Mouse (Mus musculus) heart, embryonic 11.5 days (tissue): ENCODE data around the gene 4930562C15Rik. TPM values are rescaled to one million over a fixed set of nuclear protein-coding genes. Genes with fewer than 3 reads are reported as not detected.

ENCODE experiments used
- ATAC-seq: fragments of 200-750 bp; cut with Nextera tagmentation; replicated peaks from 2 replicates; pipeline ENCODE4 v1.8.0; 2017; ENCODE audit warnings: moderate library complexity; ENCODE audit not compliant: insufficient number of reproducible peaks, low FRiP score, low TSS enrichment
- H3K27ac ChIP-seq: fragments of 300-500 bp; sonication (generic); 2 replicates; pipeline ENCODE4 v1.5.1; 2014; ENCODE audit warnings: mild to moderate bottlenecking, low read depth, low read length
- H3K27me3 ChIP-seq: fragments of 300-500 bp; sonication (generic); 2 replicates; pipeline ENCODE4 v1.6.1; 2014; ENCODE audit warnings: mild to moderate bottlenecking, low read length, mixed read lengths; ENCODE audit not compliant: control insufficient read depth, insufficient read depth
- H3K36me3 ChIP-seq: fragments of 300-500 bp; sonication (generic); 2 replicates; pipeline ENCODE4 v1.6.1; 2014; ENCODE audit warnings: mild to moderate bottlenecking, low read length, moderate library complexity, mixed read lengths; ENCODE audit not compliant: control insufficient read depth, insufficient read depth
- H3K4me1 ChIP-seq: fragments of 300-500 bp; sonication (generic); 2 replicates; pipeline ENCODE4 v1.6.1; 2014; ENCODE audit warnings: low read length; ENCODE audit not compliant: control insufficient read depth, insufficient read depth
- H3K4me2 ChIP-seq: fragments of 300-500 bp; sonication (generic); 2 replicates; pipeline ENCODE4 v1.6.1; 2014; ENCODE audit warnings: mild to moderate bottlenecking, moderate library complexity
- H3K4me3 ChIP-seq: fragments of 300-500 bp; sonication (generic); 2 replicates; pipeline ENCODE4 v1.5.1; 2014; ENCODE audit warnings: low read depth, low read length
- H3K9ac ChIP-seq: fragments of 300-500 bp; sonication (generic); 2 replicates; pipeline ENCODE4 v1.6.1; 2014; ENCODE audit warnings: mild to moderate bottlenecking, low read depth, low read length, moderate library complexity
- H3K9me3 ChIP-seq: fragments of 300-500 bp; sonication (generic); replicated peaks from 2 replicates; pipeline ENCODE4 v1.6.1; 2016; ENCODE audit warnings: low read length; ENCODE audit not compliant: control insufficient read depth
- WGBS: fragments of 180-500 bp; shearing (Covaris S2); extraction: QIAGEN DNeasy Blood & Tissue Kit; methylation state at CpG from one replicate; pipeline ENCODE4 v1.1.7; 2014; ENCODE audit not compliant: insufficient replicate concordance; 5-methylcytosine and 5-hydroxymethylcytosine counted together
- polyA plus RNA-seq: library from polyadenylated mRNA; unstranded; fragments of >200 nt; fragmentation: Nextera tagmentation; extraction: Ambion mirVana; gene quantifications from 2 replicates; pipeline ENCODE4 v1.2.1, GENCODE M21; 2014

4930562C15Rik gene
- polyA plus RNA-seq, 1 experiment from 2014 or later: 0.79 TPM

GRCm38 (mm10) chr16:4880136-4880825 is 45.1 kb downstream of the 4930562C15Rik start, which contains the start of gene Ubald1:
Ubald1 (minus strand) TSS chr16:4880315.
- H3K27me3 ChIP-seq: no peaks in the 10 kb centered on the region
- WGBS: under 1% methylated on average over 48 of the region's 48 CpGs
- H3K36me3 ChIP-seq: peaks cover 2% of the 10 kb centered on the region; the same call in 1 of the 2 replicates
- peak within 1 kb of the TSS; percentile 87 for H3K4me3 ChIP-seq
- H3K27ac ChIP-seq: peak within 1 kb of the TSS; percentile 100
- H3K4me2 ChIP-seq: peak within 1 kb of the TSS; percentile 93
- H3K4me1 ChIP-seq: peaks cover 32% of the 10 kb centered on the region
- peak; percentile 90 for ATAC-seq
- no peaks in the 10 kb centered on the region for H3K9me3 ChIP-seq
- peak within 1 kb of the TSS; percentile 96 for H3K9ac ChIP-seq

GRCm38 (mm10) chr16:4881400-4882351 is 46.5 kb downstream of the 4930562C15Rik start:
- Histone ChIP-seq H3K27me3 (no peaks in the 10 kb centered on the region), H3K27ac (peak overlapping the region; percentile 100)

GRCm38 (mm10) chr16:4884930-4885329 is 49.7 kb downstream of the 4930562C15Rik start:
- peak overlapping the region; percentile 86 for H3K4me2 ChIP-seq
- H3K4me3 ChIP-seq: peak overlapping the region; percentile 91; the same call in 1 of the 2 replicates
- no peaks in the 10 kb centered on the region for H3K36me3 ChIP-seq
- WGBS: 53% methylated on average over 10 of the region's 10 CpGs
- no peak overlapping the region for H3K9ac ChIP-seq
- no peak for ATAC-seq
- peak overlapping the region; percentile 93; the same call in 1 of the 2 replicates for H3K27ac ChIP-seq
- H3K27me3 ChIP-seq: no peaks in the 10 kb centered on the region
- no peaks in the 10 kb centered on the region for H3K9me3 ChIP-seq
- peaks cover 36% of the 10 kb centered on the region for H3K4me1 ChIP-seq

More at GRCm38 (mm10) chr16:4881400-4882351, 46.5 kb downstream of the 4930562C15Rik start:
- Histone ChIP-seq H3K4me1 (peaks cover 27% of the 10 kb centered on the region), H3K9ac (peak overlapping the region; percentile 96), H3K9me3 (no peaks in the 10 kb centered on the region), H3K4me2 (peak overlapping the region; percentile 93), H3K4me3 (peak overlapping the region; percentile 87), H3K36me3 (no peaks in the 10 kb centered on the region)
- ATAC-seq: no peak
- WGBS: 72% methylated on average over 10 of the region's 10 CpGs

GRCm38 (mm10) chr16:4885760-4886689 is 50.8 kb downstream of the 4930562C15Rik start, which contains the start of gene Mgrn1:
Mgrn1 (plus strand) TSS chr16:4886249.
- Histone ChIP-seq H3K9me3 (no peaks in the 10 kb centered on the region), H3K36me3 (no peaks in the 10 kb centered on the region), H3K4me1 (peaks cover 46% of the 10 kb centered on the region), H3K9ac (peak within 1 kb of the TSS; percentile 98), H3K4me3 (peak within 1 kb of the TSS; percentile 91), H3K27me3 (no peaks in the 10 kb centered on the region), H3K4me2 (peak within 1 kb of the TSS; percentile 86), H3K27ac (peak within 1 kb of the TSS; percentile 93)
- peak; percentile 86 for ATAC-seq
- under 1% methylated on average over 61 of the region's 74 CpGs for WGBS

GRCm38 (mm10) chr16:4886690-4887020 is 51.4 kb downstream of the 4930562C15Rik start:
- ATAC-seq: no peak; the same call in 1 of the 2 replicates
- 2% methylated on average over 8 of the region's 8 CpGs for WGBS
- H3K4me2 ChIP-seq: peak overlapping the region; percentile 86

GRCm38 (mm10) chr16:4890201-4890709 is 55.0 kb downstream of the 4930562C15Rik start:
- Histone ChIP-seq H3K4me2 (peak overlapping the region; percentile 6; the same call in 1 of the 2 replicates), H3K4me3 (no peak overlapping the region), H3K4me1 (peaks cover 40% of the 10 kb centered on the region), H3K36me3 (no peaks in the 10 kb centered on the region), H3K9ac (no peak overlapping the region), H3K9me3 (no peaks in the 10 kb centered on the region), H3K27ac (peak overlapping the region; percentile 63), H3K27me3 (no peaks in the 10 kb centered on the region)
- no peak for ATAC-seq
- 34% methylated on average over 4 of the region's 4 CpGs for WGBS

More at GRCm38 (mm10) chr16:4886690-4887020, 51.4 kb downstream of the 4930562C15Rik start:
- H3K36me3 ChIP-seq: no peaks in the 10 kb centered on the region
- H3K4me3 ChIP-seq: peak overlapping the region; percentile 91
- no peaks in the 10 kb centered on the region for H3K9me3 ChIP-seq
- peaks cover 47% of the 10 kb centered on the region for H3K4me1 ChIP-seq
- no peaks in the 10 kb centered on the region for H3K27me3 ChIP-seq
- peak overlapping the region; percentile 93 for H3K27ac ChIP-seq
- peak overlapping the region; percentile 98 for H3K9ac ChIP-seq

GRCm38 (mm10) chr16:4892171-4892570 is 57.0 kb downstream of the 4930562C15Rik start:
- no peaks in the 10 kb centered on the region for H3K27me3 ChIP-seq
- H3K9me3 ChIP-seq: no peaks in the 10 kb centered on the region
- no peak overlapping the region for H3K4me3 ChIP-seq
- WGBS: 84% methylated on average over 6 of the region's 6 CpGs
- no peak for ATAC-seq
- H3K36me3 ChIP-seq: no peaks in the 10 kb centered on the region
- no peak overlapping the region for H3K4me2 ChIP-seq
- H3K27ac ChIP-seq: no peak overlapping the region
- no peak overlapping the region for H3K9ac ChIP-seq
- peaks cover 51% of the 10 kb centered on the region for H3K4me1 ChIP-seq
